Mouse (Mus musculus) lung, adult 2 months (tissue): Measurements from ENCODE around the gene 1700010B08Rik.

Source experiments
- CTCF ChIP-seq: fragments of 200-500 bp; IDR thresholded peaks from 2 replicates; pipeline ENCODE4 v1.5.1; 2011; ENCODE audit warnings: mild to moderate bottlenecking, low read length, control low read depth; ENCODE audit not compliant: insufficient read depth
- POLR2A ChIP-seq: fragments of 200-500 bp; IDR thresholded peaks from 2 replicates; pipeline ENCODE4 v1.6.1; 2011; ENCODE audit warnings: low read depth, mild to moderate bottlenecking, control low read depth, low read length, borderline replicate concordance; ENCODE audit errors: extremely low read depth

DNA sequence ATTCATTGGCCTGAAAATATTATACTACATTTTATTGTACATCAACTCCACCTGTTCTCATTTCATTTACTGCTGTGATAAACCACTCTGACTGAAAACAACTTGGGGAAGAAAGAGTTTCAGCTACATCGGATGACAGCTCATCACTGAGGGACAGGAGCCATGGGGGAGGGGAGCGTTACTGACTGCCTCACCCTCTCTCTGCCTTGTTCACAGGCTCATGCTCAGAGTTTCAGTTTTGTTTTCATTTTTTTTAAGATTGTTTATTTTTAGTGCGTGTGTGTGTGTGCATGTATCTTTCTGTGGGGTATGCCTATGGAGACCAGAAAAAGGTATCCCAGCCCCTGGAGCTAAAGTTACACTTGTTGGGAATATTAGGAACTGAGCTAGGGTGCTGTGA lies 40.0 kb upstream of the 1700010B08Rik start:
- TF ChIP-seq CTCF (no peak), POLR2A (no peak)
